Mouse (Mus musculus): Measurements from ENCODE around the gene Ggcx.

GRCm38 (mm10) chr6:72378510-72379234 is 35.4 kb upstream of the Ggcx start:
- TF ChIP-seq CTCF (IDR thresholded peaks at IDR 0.05; ENCODE audit: control insufficient read depth, insufficient read depth, low read length) (no peak), POLR2A (IDR thresholded peaks at IDR 0.05; ENCODE audit: borderline replicate concordance, control insufficient read depth, low read depth, low read length) (no peak)

Measured in bone marrow, adult 2 months (tissue).